In genomic region chr12:59460997-59461961, GRCm38 (mm10) we compare ENCODE assay signal across 9 mouse cellular contexts.
DNase-seq lines count a peak whose midpoint lies in the region; ATAC-seq and TF ChIP-seq lines count a peak whose summit lies in the region.
"Had no signal": no experiment of that assay in that cellular context is flagged by ENCODE, and none has a peak within 500 bp of the region (broad histone marks: within the 10 kb centered on the region; RNA-seq: fewer than 3 reads in every experiment).

No protein-coding gene starts in this region.

- in situ Hi-C loops in CH12.LX (cut with MboI; ENCODE audit: low pct_ligation_motif_present, low pct_unique_long_range_greater_than_20kb, low sequenced_read_pairs): no loop called here

- TF ChIP-seq EP300 in CH12.LX (IDR thresholded peaks at IDR 0.05; ENCODE audit: low read length): no peak

- no peaks in the 10 kb centered on the region for H3K9me3 ChIP-seq in hindbrain, embryonic 14.5 days (ENCODE audit: control insufficient read depth, low read length)
- H3K9me3 ChIP-seq in hindbrain, embryonic 13.5 days: no peaks in the 10 kb centered on the region
- no peaks in the 10 kb centered on the region for H3K9me3 ChIP-seq in CH12.LX (replicated peaks; ENCODE audit: low read length)
- H3K9me3 ChIP-seq in forebrain, embryonic 16.5 days (ENCODE audit: control insufficient read depth, low read length): no peaks in the 10 kb centered on the region
- H3K9me3 ChIP-seq: neural tube, embryonic 12.5 days had no signal

- ATAC-seq in hindbrain, embryonic 14.5 days (ENCODE audit: low FRiP score): peak; percentile 68
- ATAC-seq in hindbrain, embryonic 13.5 days (ENCODE audit: low FRiP score): no peak
- ATAC-seq in forebrain, embryonic 16.5 days: peak; percentile 92

- no peak overlapping the region for H3K4me2 ChIP-seq in hindbrain, embryonic 14.5 days (replicated peaks)
- no peak overlapping the region for H3K4me2 ChIP-seq in hindbrain, embryonic 13.5 days
- H3K4me2 ChIP-seq in CH12.LX (ENCODE audit: insufficient read depth, low read depth, poor library complexity, severe bottlenecking): no peak overlapping the region
- H3K4me2 ChIP-seq in forebrain, embryonic 16.5 days (ENCODE audit: low read length): peak overlapping the region; percentile 37; the same call in 1 of the 2 replicates
- H3K4me2 ChIP-seq: neural tube, embryonic 12.5 days had no signal

- dilution Hi-C loops in CH12.LX (cut with MboI; ENCODE audit: extremely low pct_ligation_motif_present, extremely low pct_unique_long_range_greater_than_20kb, low sequenced_read_pairs): no loop called here

- H3K79me2 ChIP-seq in CH12.LX (replicated peaks; ENCODE audit: control insufficient read depth, extremely low read depth, insufficient read depth, poor library complexity, severe bottlenecking): no peaks in the 10 kb centered on the region

- H3K27ac ChIP-seq in hindbrain, embryonic 14.5 days: no peak overlapping the region
- H3K27ac ChIP-seq in hindbrain, embryonic 13.5 days: no peak overlapping the region
- no peak overlapping the region for H3K27ac ChIP-seq in CH12.LX (ENCODE audit: insufficient read depth, low read depth)
- peak overlapping the region; percentile 73 for H3K27ac ChIP-seq in forebrain, embryonic 16.5 days (ENCODE audit: low read length)
- H3K27ac ChIP-seq: neural tube, embryonic 12.5 days had no signal

- peak; percentile 42 for DNase-seq in hindbrain, embryonic 14.5 days (ENCODE audit: low spot score)
- DNase-seq in CH12.LX (ENCODE audit: extremely low read depth): peak; percentile 27
- peak; percentile 63 for DNase-seq in cerebellum, adult 18-20 months
- no peak for DNase-seq in adrenal gland, postnatal 36 days
- DNase-seq in urinary bladder, postnatal 14 days (ENCODE audit: low spot score): no peak
- DNase-seq in ovary, adult 18-20 months (ENCODE audit: low spot score): no peak

- no peaks in the 10 kb centered on the region for H3K36me3 ChIP-seq in hindbrain, embryonic 14.5 days (replicated peaks; ENCODE audit: control insufficient read depth, insufficient read depth)
- no peaks in the 10 kb centered on the region for H3K36me3 ChIP-seq in hindbrain, embryonic 13.5 days
- no peaks in the 10 kb centered on the region for H3K36me3 ChIP-seq in CH12.LX (replicated peaks in 1 of 2; ENCODE audit: control insufficient read depth in 1 of 2, insufficient read depth in 1 of 2, low read length in 1 of 2)
- no peaks in the 10 kb centered on the region for H3K36me3 ChIP-seq in forebrain, embryonic 16.5 days (ENCODE audit: control insufficient read depth, insufficient read depth)
- H3K36me3 ChIP-seq: neural tube, embryonic 12.5 days had no signal

- no peak overlapping the region for H3K9ac ChIP-seq in hindbrain, embryonic 14.5 days
- no peak overlapping the region for H3K9ac ChIP-seq in hindbrain, embryonic 13.5 days
- no peak overlapping the region for H3K9ac ChIP-seq in CH12.LX (ENCODE audit: insufficient read depth, low read depth)
- H3K9ac ChIP-seq in forebrain, embryonic 16.5 days (replicated peaks; ENCODE audit: low read depth, low read length): no peak overlapping the region
- H3K9ac ChIP-seq: neural tube, embryonic 12.5 days had no signal

- H3K4me1 ChIP-seq in hindbrain, embryonic 14.5 days (replicated peaks; ENCODE audit: control insufficient read depth, insufficient read depth, low read length): no peaks in the 10 kb centered on the region
- no peaks in the 10 kb centered on the region; the same call in 1 of the 2 replicates for H3K4me1 ChIP-seq in hindbrain, embryonic 13.5 days (replicated peaks)
- H3K4me1 ChIP-seq in CH12.LX (ENCODE audit: control insufficient read depth in 1 of 2, insufficient read depth in 2 of 2): peaks cover 0 to 11% of the 10 kb centered on the region in 2 experiments; a peak in 2 of 4 replicates
- peaks cover 19% of the 10 kb centered on the region for H3K4me1 ChIP-seq in forebrain, embryonic 16.5 days (replicated peaks; ENCODE audit: control insufficient read depth, insufficient read depth, low read length)
- H3K4me1 ChIP-seq: neural tube, embryonic 12.5 days had no signal

- peak; percentile 48 for TF ChIP-seq RAD21 in CH12.LX (IDR thresholded peaks at IDR 0.05; ENCODE audit: low read depth, low read length)

- peak; percentile 20 to 56; a peak in 3 of 4 replicates for TF ChIP-seq CTCF in CH12.LX (conservative IDR thresholded peaks at IDR 0.05 in 1 of 2, IDR thresholded peaks at IDR 0.05 in 1 of 2; ENCODE audit: low read depth in 2 of 2, low read length in 2 of 2)

- H3K27me3 ChIP-seq in hindbrain, embryonic 14.5 days (ENCODE audit: control insufficient read depth, insufficient read depth, low read length): no peaks in the 10 kb centered on the region
- no peaks in the 10 kb centered on the region for H3K27me3 ChIP-seq in hindbrain, embryonic 13.5 days
- H3K27me3 ChIP-seq in CH12.LX (replicated peaks): no peaks in the 10 kb centered on the region
- H3K27me3 ChIP-seq in forebrain, embryonic 16.5 days (replicated peaks; ENCODE audit: control insufficient read depth, insufficient read depth, low read length): no peaks in the 10 kb centered on the region
- H3K27me3 ChIP-seq: neural tube, embryonic 12.5 days had no signal

- WGBS in hindbrain, embryonic 14.5 days: 71% methylated on average over 10 of the region's 10 CpGs
- WGBS in hindbrain, embryonic 13.5 days: 75% methylated on average over 10 of the region's 10 CpGs
- WGBS in forebrain, embryonic 16.5 days: 28% methylated on average over 10 of the region's 10 CpGs

- TF ChIP-seq POLR2A in CH12.LX (IDR thresholded peaks at IDR 0.05; ENCODE audit: low read depth, low read length): no peak

- no peak overlapping the region for H3K4me3 ChIP-seq in hindbrain, embryonic 14.5 days (replicated peaks; ENCODE audit: low read length)
- no peak overlapping the region for H3K4me3 ChIP-seq in hindbrain, embryonic 13.5 days
- no peak overlapping the region for H3K4me3 ChIP-seq in CH12.LX (replicated peaks in 1 of 3; ENCODE audit: low read depth in 2 of 3, low read length in 2 of 3, poor library complexity in 1 of 3)
- H3K4me3 ChIP-seq in forebrain, embryonic 16.5 days (replicated peaks; ENCODE audit: low read length): no peak overlapping the region
- H3K4me3 ChIP-seq: neural tube, embryonic 12.5 days had no signal

TF ChIP-seq in CH12.LX, 34 proteins besides CTCF, POLR2A, EP300 and RAD21:
- 0 out of 2 replicates have a peak, but pooled peaks have one; percentile 21 for TF ChIP-seq SMC3 (IDR thresholded peaks at IDR 0.05; ENCODE audit: low read depth, low read length)
- TF ChIP-seq ELF1 (IDR thresholded peaks at IDR 0.05; ENCODE audit: low read depth, low read length): no peak
- no peak for TF ChIP-seq CHD2 (IDR thresholded peaks at IDR 0.05; ENCODE audit: low read length)
- no peak for TF ChIP-seq MXI1 (IDR thresholded peaks at IDR 0.05; ENCODE audit: low read depth, low read length)
- TF ChIP-seq GABPA (IDR thresholded peaks at IDR 0.05; ENCODE audit: insufficient replicate concordance, low read depth, low read length): no peak
- TF ChIP-seq MAZ (IDR thresholded peaks at IDR 0.05; ENCODE audit: low read depth, low read length): no peak
- no peak for TF ChIP-seq CHD1 (IDR thresholded peaks at IDR 0.05; ENCODE audit: low read depth, low read length)

Comparison
In these comparisons a context has a peak if more than half of its experiments do, and no peak if none do; other contexts are left out.
1. DNase-seq: peak in hindbrain, embryonic 14.5 days (single experiment), CH12.LX (single experiment) and cerebellum, adult 18-20 months (2 of 2); none in adrenal gland, postnatal 36 days (0 of 2), urinary bladder, postnatal 14 days (single experiment) and ovary, adult 18-20 months (single experiment).